Mouse (Mus musculus): ENCODE data around the gene Pcsk7. TPM values are rescaled to one million over a fixed set of nuclear protein-coding genes. Genes with fewer than 3 reads are reported as not detected.
A peak's percentile ranks its signal among the peaks of the same experiment; 100 is the strongest.

Gene Pcsk7
- total RNA-seq, 2 experiments from 2014 or later, result 23.3 to 25.3 TPM

- DNase-seq, result no peak
Observed at GRCm38 (mm10) chr9:45939794-45940193, 33.5 kb downstream of the Pcsk7 start.

GRCm38 (mm10) chr9:45941329-45941888 is 35.1 kb downstream of the Pcsk7 start:
- DNase-seq, result no peak

- no peak for DNase-seq
Observed at GRCm38 (mm10) chr9:45942464-45942863, 36.2 kb downstream of the Pcsk7 start.

GRCm38 (mm10) chr9:45942916-45943315 is 36.6 kb downstream of the Pcsk7 start:
- DNase-seq, result no peak

GRCm38 (mm10) chr9:45943628-45944505 is 37.6 kb downstream of the Pcsk7 start:
- DNase-seq, result no peak

GRCm38 (mm10) chr9:45944506-45945400 is 38.5 kb downstream of the Pcsk7 start:
- DNase-seq, result no peak

GRCm38 (mm10) chr9:45945721-45946120 is 39.4 kb downstream of the Pcsk7 start:
- DNase-seq, result no peak

GRCm38 (mm10) chr9:45946182-45946871 is 40.0 kb downstream of the Pcsk7 start:
- no peak for DNase-seq

GRCm38 (mm10) chr9:45946872-45947183 is 40.5 kb downstream of the Pcsk7 start:
- no peak for DNase-seq

GRCm38 (mm10) chr9:45952057-45952456 is 45.8 kb downstream of the Pcsk7 start:
- no peak for DNase-seq

- DNase-seq, result no peak
Observed at GRCm38 (mm10) chr9:45952890-45953289, 46.6 kb downstream of the Pcsk7 start.

- no peak for DNase-seq
Observed at GRCm38 (mm10) chr9:45953511-45954293, 47.4 kb downstream of the Pcsk7 start.

- peak; percentile 46 to 54 for DNase-seq
Observed at GRCm38 (mm10) chr9:45954294-45955106, 48.2 kb downstream of the Pcsk7 start.

GRCm38 (mm10) chr9:45955107-45955963 is 49.0 kb downstream of the Pcsk7 start, which contains the start of gene Sidt2:
Gene Sidt2, minus strand, starts transcription at chr9:45955258.
- peak; percentile 90 to 91 for DNase-seq

- no peak for DNase-seq
Observed at GRCm38 (mm10) chr9:45958023-45958670, 51.9 kb downstream of the Pcsk7 start.

- DNase-seq, result no peak
Observed at GRCm38 (mm10) chr9:45958851-45959250, 52.6 kb downstream of the Pcsk7 start.

- no peak for DNase-seq
Observed at GRCm38 (mm10) chr9:45959661-45960060, 53.4 kb downstream of the Pcsk7 start.

- no peak for DNase-seq
Observed at GRCm38 (mm10) chr9:45961855-45962254, 55.6 kb downstream of the Pcsk7 start.

GRCm38 (mm10) chr9:45963577-45963976 is 57.3 kb downstream of the Pcsk7 start:
- no peak for DNase-seq
